Comparison of ENCODE assay signal across 8 mouse cellular contexts in the genomic region with DNA sequence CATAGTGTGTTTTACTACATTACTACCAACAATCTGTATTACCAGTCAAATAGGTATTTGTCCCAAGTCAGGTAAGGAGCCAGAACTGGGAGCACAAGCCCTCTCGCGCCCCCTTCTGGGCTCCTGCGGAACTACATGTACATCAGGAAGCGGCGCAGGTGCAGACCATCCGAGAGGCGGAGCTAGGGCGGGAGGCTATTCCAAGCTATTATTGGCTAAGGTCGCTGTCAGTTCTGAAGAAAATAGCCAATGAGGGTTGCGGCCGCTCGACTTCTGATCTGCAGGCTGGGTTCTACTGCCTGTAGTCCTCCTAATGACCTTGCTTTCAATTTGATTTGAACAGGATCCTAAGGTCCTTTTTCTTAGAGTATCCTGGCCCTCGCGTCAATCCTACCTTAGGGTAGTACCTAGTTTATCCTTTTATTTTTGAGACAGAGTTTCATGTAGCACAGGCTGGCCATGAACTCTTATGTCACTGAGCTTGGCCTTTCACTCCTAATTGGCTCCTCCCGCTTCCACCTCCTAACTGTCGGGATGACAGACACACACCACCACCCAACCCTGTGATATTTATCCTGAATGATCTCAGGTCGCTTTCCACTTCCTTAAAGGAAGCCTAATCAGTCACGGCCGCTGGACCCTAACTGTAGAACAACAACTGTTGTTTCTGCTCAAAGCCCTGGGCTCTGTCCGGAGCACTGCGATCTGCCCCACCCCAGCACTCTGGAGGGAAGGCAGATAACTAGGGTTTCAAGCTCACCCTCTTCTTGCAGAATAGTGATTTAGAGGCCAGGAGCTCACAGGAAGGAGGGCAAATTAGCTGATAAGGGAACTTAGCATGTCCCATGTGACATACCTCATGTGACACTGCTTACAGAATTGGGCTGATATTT. TPM values are rescaled to one million over a fixed set of nuclear protein-coding genes. Genes with fewer than 3 reads are reported as not detected.
A peak's percentile ranks its signal among the peaks of the same experiment; 100 is the strongest.
DNase-seq lines count a peak whose midpoint lies in the region; ATAC-seq lines count a peak whose summit lies in the region.

No protein-coding gene starts in this region.

- H3K9me3 ChIP-seq in forebrain, embryonic 10.5 days, result peaks cover 11% of the 10 kb centered on the region
- no peaks in the 10 kb centered on the region; the same call in none of the 2 replicates for H3K9me3 ChIP-seq in heart, embryonic 16.5 days (replicated peaks; ENCODE audit: control insufficient read depth, low read length)
- H3K9me3 ChIP-seq in liver, embryonic 15.5 days (replicated peaks), result 0 out of 2 replicates have a peak, but pooled peaks cover 4% of the 10 kb centered on the region
- H3K9me3 ChIP-seq in neural tube, embryonic 12.5 days, result no peaks in the 10 kb centered on the region

- peak overlapping the region; percentile 63 for H3K9ac ChIP-seq in heart, embryonic 16.5 days (ENCODE audit: low read length)
- peak overlapping the region; percentile 56 for H3K9ac ChIP-seq in liver, embryonic 15.5 days
- no peak overlapping the region for H3K9ac ChIP-seq in neural tube, embryonic 12.5 days

- peaks cover 29% of the 10 kb centered on the region for H3K27me3 ChIP-seq in forebrain, embryonic 10.5 days (ENCODE audit: poor library complexity, severe bottlenecking)
- no peaks in the 10 kb centered on the region for H3K27me3 ChIP-seq in heart, embryonic 16.5 days (ENCODE audit: control insufficient read depth, insufficient read depth, low read length)
- no peaks in the 10 kb centered on the region for H3K27me3 ChIP-seq in liver, embryonic 15.5 days
- H3K27me3 ChIP-seq in neural tube, embryonic 12.5 days (replicated peaks), result no peaks in the 10 kb centered on the region

- peak; percentile 92 for DNase-seq in c-Kit-positive CD71-negative TER-119-negative erythroid progenitor cells, embryonic 14.5 days (ENCODE audit: low read depth)
- peak; percentile 89 for DNase-seq in forebrain, embryonic 10.5 days (ENCODE audit: extremely low spot score, low spot score)
- peak; percentile 96 to 97 for DNase-seq in kidney, postnatal 36 days
- DNase-seq in telencephalon, adult 2 months (ENCODE audit: low read depth, low spot score), result peak; percentile 92

- ATAC-seq in CD4-positive, CD25-positive, alpha-beta regulatory T cell, adult 4 months, result peak; percentile 88
- peak; percentile 90 for ATAC-seq in heart, embryonic 16.5 days (replicated peaks; ENCODE audit: extremely low read depth, insufficient read depth, low FRiP score)
- ATAC-seq in liver, embryonic 15.5 days (ENCODE audit: insufficient read depth), result peak; percentile 88
- ATAC-seq in neural tube, embryonic 12.5 days (ENCODE audit: low FRiP score, low read depth), result peak; percentile 90

- peak overlapping the region; percentile 36 for H3K4me3 ChIP-seq in forebrain, embryonic 10.5 days
- peak overlapping the region; percentile 42 for H3K4me3 ChIP-seq in heart, embryonic 16.5 days (ENCODE audit: low read length)
- peak overlapping the region; percentile 60 for H3K4me3 ChIP-seq in liver, embryonic 15.5 days (replicated peaks)
- peak overlapping the region; percentile 15; the same call in 1 of the 2 replicates for H3K4me3 ChIP-seq in neural tube, embryonic 12.5 days

- H3K27ac ChIP-seq in forebrain, embryonic 10.5 days, result 0 out of 2 replicates have a peak overlapping the region, but pooled peaks have one; percentile 44
- H3K27ac ChIP-seq in heart, embryonic 16.5 days (ENCODE audit: low read length), result peak overlapping the region; percentile 85
- peak overlapping the region; percentile 88 for H3K27ac ChIP-seq in liver, embryonic 15.5 days (replicated peaks)
- H3K27ac ChIP-seq in neural tube, embryonic 12.5 days, result no peak overlapping the region

- H3K4me2 ChIP-seq in heart, embryonic 16.5 days (ENCODE audit: low read depth, low read length), result peak overlapping the region; percentile 66
- H3K4me2 ChIP-seq in liver, embryonic 15.5 days, result peak overlapping the region; percentile 81
- H3K4me2 ChIP-seq in neural tube, embryonic 12.5 days (replicated peaks), result peak overlapping the region; percentile 50

- peaks cover 34% of the 10 kb centered on the region for H3K4me1 ChIP-seq in forebrain, embryonic 10.5 days
- H3K4me1 ChIP-seq in heart, embryonic 16.5 days (ENCODE audit: control insufficient read depth, insufficient read depth, low read length), result peaks cover 18% of the 10 kb centered on the region
- H3K4me1 ChIP-seq in liver, embryonic 15.5 days (replicated peaks), result peaks cover 35% of the 10 kb centered on the region
- peaks cover 23% of the 10 kb centered on the region for H3K4me1 ChIP-seq in neural tube, embryonic 12.5 days

- H3K36me3 ChIP-seq in forebrain, embryonic 10.5 days (replicated peaks), result no peaks in the 10 kb centered on the region
- H3K36me3 ChIP-seq in heart, embryonic 16.5 days (ENCODE audit: control insufficient read depth, insufficient read depth), result no peaks in the 10 kb centered on the region
- H3K36me3 ChIP-seq in liver, embryonic 15.5 days (replicated peaks), result no peaks in the 10 kb centered on the region
- no peaks in the 10 kb centered on the region for H3K36me3 ChIP-seq in neural tube, embryonic 12.5 days

- WGBS in forebrain, embryonic 10.5 days, result 15% methylated on average over 21 of the region's 21 CpGs
- 7% methylated on average over 21 of the region's 21 CpGs for WGBS in heart, embryonic 16.5 days
- 3% methylated on average over 21 of the region's 21 CpGs for WGBS in liver, embryonic 15.5 days (ENCODE audit: insufficient replicate concordance)
- WGBS in neural tube, embryonic 12.5 days, result 16% methylated on average over 21 of the region's 21 CpGs

RNA-seq across cellular contexts. Expression of a gene that starts 18.4 kb away (rescaled TPM):
- polyA plus RNA-seq in CD4-positive, CD25-positive, alpha-beta regulatory T cell, adult 4 months (2017; shearing (Covaris generic)), result 10 to 100 TPM; 20.1 to 43.4 TPM
- polyA plus RNA-seq in forebrain, embryonic 10.5 days (2016; fragmentation: Nextera tagmentation; extraction: Ambion mirVana), result 46.7 and 48.6 TPM in 2 replicates
- polyA plus RNA-seq in heart, embryonic 16.5 days (2015; fragmentation: Nextera tagmentation; extraction: Ambion mirVana), result 51.5 and 54.6 TPM in 2 replicates
- 27.9 and 30.5 TPM in 2 replicates for polyA plus RNA-seq in liver, embryonic 15.5 days (2015; fragmentation: Nextera tagmentation; extraction: Ambion mirVana)
- 53.9 and 55.1 TPM in 2 replicates for polyA plus RNA-seq in neural tube, embryonic 12.5 days (2016; fragmentation: Nextera tagmentation; extraction: Ambion mirVana)

RNA-seq across cellular contexts. Expression of a gene that starts 27.5 kb away (rescaled TPM):
- polyA plus RNA-seq in CD4-positive, CD25-positive, alpha-beta regulatory T cell, adult 4 months (2017; shearing (Covaris generic)), result under 1 TPM in 1 of 2 experiments, not detected in 1; 0.12 TPM
- polyA plus RNA-seq in forebrain, embryonic 10.5 days (2016; fragmentation: Nextera tagmentation; extraction: Ambion mirVana), result 0.07 and 0.10 TPM in 2 replicates
- polyA plus RNA-seq in heart, embryonic 16.5 days (2015; fragmentation: Nextera tagmentation; extraction: Ambion mirVana), result 0.09 and 0.16 TPM in 2 replicates
- 0.06 and 0.07 TPM in 2 replicates for polyA plus RNA-seq in liver, embryonic 15.5 days (2015; fragmentation: Nextera tagmentation; extraction: Ambion mirVana)
- polyA plus RNA-seq in neural tube, embryonic 12.5 days (2016; fragmentation: Nextera tagmentation; extraction: Ambion mirVana), result 1.5 and 2.0 TPM in 2 replicates

RNA-seq across cellular contexts. Expression of a gene that starts 44.4 kb away (rescaled TPM):
- 10 to 100 TPM; 25.3 to 29.8 TPM for polyA plus RNA-seq in CD4-positive, CD25-positive, alpha-beta regulatory T cell, adult 4 months (2017; shearing (Covaris generic))
- polyA plus RNA-seq in forebrain, embryonic 10.5 days (2016; fragmentation: Nextera tagmentation; extraction: Ambion mirVana), result 45.2 and 48.5 TPM in 2 replicates
- 58.8 and 63.9 TPM in 2 replicates for polyA plus RNA-seq in heart, embryonic 16.5 days (2015; fragmentation: Nextera tagmentation; extraction: Ambion mirVana)
- polyA plus RNA-seq in liver, embryonic 15.5 days (2015; fragmentation: Nextera tagmentation; extraction: Ambion mirVana), result 97.2 and 118 TPM in 2 replicates
- 57.4 and 57.6 TPM in 2 replicates for polyA plus RNA-seq in neural tube, embryonic 12.5 days (2016; fragmentation: Nextera tagmentation; extraction: Ambion mirVana)

RNA-seq across cellular contexts. Expression of a gene that starts 55.2 kb away (rescaled TPM):
- polyA plus RNA-seq in CD4-positive, CD25-positive, alpha-beta regulatory T cell, adult 4 months (2017; shearing (Covaris generic)), result 1 to 10 TPM in 1 of 2 experiments, under 1 TPM in 1; 0.67 to 1.3 TPM
- polyA plus RNA-seq in forebrain, embryonic 10.5 days (2016; fragmentation: Nextera tagmentation; extraction: Ambion mirVana), result 3.8 and 4.3 TPM in 2 replicates
- 15.0 and 16.7 TPM in 2 replicates for polyA plus RNA-seq in heart, embryonic 16.5 days (2015; fragmentation: Nextera tagmentation; extraction: Ambion mirVana)
- 1.7 and 1.8 TPM in 2 replicates for polyA plus RNA-seq in liver, embryonic 15.5 days (2015; fragmentation: Nextera tagmentation; extraction: Ambion mirVana)
- 12.3 and 14.7 TPM in 2 replicates for polyA plus RNA-seq in neural tube, embryonic 12.5 days (2016; fragmentation: Nextera tagmentation; extraction: Ambion mirVana)
